Mouse (Mus musculus) gastrocnemius, postnatal 14 days (tissue): Measurements from ENCODE around the gene Slc30a9. TPM values are rescaled to one million over a fixed set of nuclear protein-coding genes. Genes with fewer than 3 reads are reported as not detected.
A peak's percentile ranks its signal among the peaks of the same experiment; 100 is the strongest.

Source experiments
- DNase-seq: peaks from one replicate; pipeline ENCODE4 v3.0.0; 2021; ENCODE audit warnings: mixed read lengths
- intact Hi-C: fragments of 180-260 bp; cut with DNase I; formaldehyde crosslinking; loops from one replicate; pipeline ENCODE4 v1.15.1; 2025; ENCODE audit warnings: low total_unique reads
- long read RNA-seq, 2 experiments: library from polyadenylated mRNA; stranded (forward); transcript quantifications; one replicate each; pipeline ENCODE4 v2.0.0; 2021
- total RNA-seq, 2 experiments: library from RNA; stranded (reverse); gene quantifications; 2 replicates each; pipeline ENCODE4 v1.2.3; 2021

Slc30a9 gene
- total RNA-seq = 10 to 100 TPM; 85.7 to 90.8 TPM
- long read RNA-seq, experiment 1, full-length matches to known transcripts = 118 of 135 reads
- long read RNA-seq, experiment 1, partial matches to known transcripts = 7 of 135 reads
- long read RNA-seq, experiment 1, other reads (novel, unspliced or antisense) = 10 of 135 reads
- long read RNA-seq, experiment 2, full-length matches to known transcripts = 116 of 133 reads
- long read RNA-seq, experiment 2, partial matches to known transcripts = 6 of 133 reads
- long read RNA-seq, experiment 2, other reads (novel, unspliced or antisense) = 11 of 133 reads

- intact Hi-C loops = no loop called here
- peak; percentile 93 for DNase-seq
These were observed at the start of gene Slc30a9 for GRCm38 (mm10) chr5:67306698-67307521. Slc30a9 (plus strand) TSS chr5:67306955.

DNA sequence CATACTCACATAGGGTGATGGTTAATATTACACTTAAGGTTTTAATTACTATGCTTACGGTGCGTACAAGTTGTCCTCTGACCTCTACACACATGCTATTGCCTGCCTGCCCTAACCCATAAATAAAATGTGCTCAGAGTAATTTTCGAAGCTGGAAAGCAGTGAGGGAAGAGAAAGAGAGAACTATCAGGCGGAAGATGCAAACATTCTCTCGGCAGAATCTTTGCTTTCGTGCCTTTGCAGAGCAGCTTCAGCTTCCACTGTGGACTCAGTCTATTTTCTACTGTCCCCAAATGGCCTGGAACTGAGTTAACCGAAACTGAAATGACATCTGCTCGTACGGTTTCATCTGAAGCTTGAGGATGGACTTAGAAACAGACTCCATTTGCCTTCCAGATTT lies 48.3 kb upstream of the Slc30a9 start:
- intact Hi-C loops = no loop called here

DNA sequence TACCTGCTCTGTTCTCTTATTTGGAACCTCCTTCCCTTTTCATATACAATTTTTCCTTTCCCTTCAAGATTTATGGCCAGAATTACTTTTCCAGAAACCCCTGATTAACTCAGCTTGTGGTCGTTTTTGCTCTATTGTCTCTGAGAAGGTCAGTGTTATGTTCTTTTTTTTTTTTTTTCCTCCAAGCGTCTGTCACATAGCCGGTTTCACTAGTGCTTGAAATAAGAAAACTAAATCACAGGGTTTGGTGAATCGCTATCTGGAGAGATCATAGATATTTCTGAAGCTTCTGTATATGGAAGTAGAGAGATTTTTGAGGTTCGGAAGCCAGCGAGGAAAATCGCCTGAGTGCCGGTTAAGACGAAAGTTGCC lies 46.6 kb upstream of the Slc30a9 start:
- intact Hi-C loops = no loop called here
- DNase-seq = no peak

More for the DNA sequence above, 48.3 kb upstream of the Slc30a9 start:
- DNase-seq = no peak

GRCm38 (mm10) chr5:67260531-67261371 lies 46.0 kb upstream of the Slc30a9 start, which contains the start of gene Tmem33:
Tmem33 (plus strand) TSS chr5:67260565.
- intact Hi-C loops = no loop called here
- DNase-seq = peak; percentile 91

DNA sequence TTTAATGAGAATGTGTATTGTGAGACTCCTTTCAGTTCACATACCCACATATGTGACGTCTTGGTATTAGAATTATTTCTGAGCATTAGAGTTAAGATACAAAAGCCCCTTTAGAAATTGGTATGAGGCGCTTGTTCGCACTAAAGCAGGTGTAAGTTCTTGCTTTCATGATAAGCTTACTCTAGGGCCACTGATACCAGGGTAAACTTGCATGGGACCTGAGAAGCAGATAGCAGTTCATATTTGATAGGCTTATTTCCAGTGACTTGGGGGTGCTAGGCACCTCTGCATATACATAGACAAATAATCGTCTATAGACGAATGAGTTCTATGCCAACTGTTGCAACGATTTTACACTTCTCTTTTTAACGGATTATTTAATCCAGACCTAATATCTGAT lies 43.8 kb upstream of the Slc30a9 start:
- intact Hi-C loops = no loop called here
- no peak for DNase-seq

DNA sequence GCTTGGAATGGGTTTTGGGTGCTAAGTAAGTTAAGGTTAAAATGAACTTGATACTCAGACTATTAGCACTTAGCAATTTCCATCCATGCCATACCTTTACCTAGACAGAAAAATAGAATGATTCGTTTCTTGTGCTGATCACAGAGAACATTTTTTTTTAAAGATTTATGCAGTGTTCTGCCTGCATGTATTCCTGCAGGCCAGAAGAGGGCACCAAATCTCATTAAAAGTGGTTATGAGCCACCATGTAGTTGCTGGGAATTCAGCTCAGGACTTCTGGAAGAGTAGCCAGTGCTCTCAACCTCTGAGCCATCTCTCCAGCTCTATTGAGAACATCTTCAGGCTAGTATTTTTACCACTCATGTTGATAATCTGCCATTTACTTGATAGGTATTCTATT lies 40.6 kb upstream of the Slc30a9 start:
- DNase-seq = no peak

DNA sequence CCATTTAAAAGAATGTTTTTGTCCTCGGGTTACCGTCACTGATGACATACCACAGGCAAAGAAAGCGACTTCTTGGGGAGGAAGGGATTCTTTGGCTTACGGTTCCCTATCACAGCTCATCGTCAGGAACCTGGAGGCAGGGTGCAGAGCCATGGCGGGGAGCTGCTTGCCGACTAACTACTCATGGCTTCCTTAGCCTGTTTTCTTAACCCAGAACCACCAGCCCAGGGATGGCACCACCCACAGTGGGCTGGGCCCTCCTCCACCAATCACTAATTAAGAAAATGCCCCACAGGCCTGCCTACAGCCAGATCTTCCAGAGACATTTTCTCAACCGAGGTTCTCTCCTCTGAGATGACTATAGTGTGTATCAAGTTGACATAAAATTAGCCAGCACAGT lies 37.4 kb upstream of the Slc30a9 start:
- no peak for DNase-seq
- intact Hi-C loops = no loop called here

More for the DNA sequence above, 40.6 kb upstream of the Slc30a9 start:
- intact Hi-C loops = no loop called here

DNA sequence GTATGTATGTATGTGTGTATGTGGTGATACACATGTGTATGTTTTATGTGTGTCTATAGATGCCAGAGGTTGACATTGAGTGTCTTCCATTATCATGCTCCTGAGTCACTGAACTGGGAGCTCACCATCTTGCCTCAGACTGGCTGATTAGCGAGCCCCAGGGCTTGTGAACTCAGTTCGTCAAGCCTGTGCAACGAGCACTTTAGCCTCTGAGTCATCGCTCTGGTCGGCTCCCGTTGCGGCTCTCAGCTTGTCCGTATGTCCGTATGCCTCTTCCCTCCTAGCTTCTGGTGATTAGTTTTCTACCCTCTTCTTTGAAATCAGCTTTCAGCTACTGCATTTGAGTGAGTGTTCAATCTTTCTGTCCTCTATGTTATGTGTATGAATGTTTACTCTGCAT lies 27.3 kb upstream of the Slc30a9 start:
- intact Hi-C loops = no loop called here
- DNase-seq = no peak

DNA sequence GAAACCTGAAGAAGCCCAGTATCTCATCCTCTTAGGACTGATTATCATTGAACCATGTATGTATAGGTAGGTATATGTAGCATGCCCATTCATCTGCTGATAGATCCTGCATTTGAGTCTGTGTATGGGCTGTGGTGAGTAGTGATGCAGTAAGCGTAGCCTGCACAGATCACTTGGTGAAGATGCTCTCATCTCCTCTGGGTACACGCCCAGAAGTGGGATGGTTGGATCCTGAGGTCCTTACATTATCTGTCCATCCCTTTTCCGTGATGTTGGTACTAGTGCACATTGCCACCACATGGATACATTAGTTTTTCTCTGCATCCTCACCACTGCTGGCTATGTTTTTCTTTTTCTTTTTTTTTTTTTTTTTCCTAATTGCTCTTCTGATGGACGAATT lies 26.9 kb upstream of the Slc30a9 start:
- intact Hi-C loops = no loop called here
- no peak for DNase-seq

- intact Hi-C loops = no loop called here
- no peak for DNase-seq
These were observed 26.4 kb upstream of the Slc30a9 start for GRCm38 (mm10) chr5:67280400-67280799.

DNA sequence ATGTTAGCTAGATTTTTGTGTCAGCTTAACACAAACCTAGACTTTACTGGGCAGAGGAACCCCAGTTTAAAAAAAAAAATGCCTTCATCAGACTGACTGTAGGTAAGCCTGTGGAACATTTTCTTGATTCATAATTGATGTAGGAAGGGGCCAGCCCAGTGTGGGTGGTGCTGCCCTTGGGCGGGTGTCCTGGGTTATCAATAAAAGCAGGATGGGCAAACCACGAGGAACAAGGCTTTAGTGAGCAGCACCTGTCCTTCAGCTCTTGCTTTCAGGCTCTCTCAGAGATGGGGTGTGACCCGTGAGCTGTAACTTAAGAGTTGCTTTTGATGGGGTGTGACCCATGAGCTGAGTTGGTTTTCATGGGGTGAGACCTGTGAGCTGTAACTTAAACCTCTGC lies 11.7 kb upstream of the Slc30a9 start:
- intact Hi-C loops = no loop called here
- DNase-seq = no peak

DNA sequence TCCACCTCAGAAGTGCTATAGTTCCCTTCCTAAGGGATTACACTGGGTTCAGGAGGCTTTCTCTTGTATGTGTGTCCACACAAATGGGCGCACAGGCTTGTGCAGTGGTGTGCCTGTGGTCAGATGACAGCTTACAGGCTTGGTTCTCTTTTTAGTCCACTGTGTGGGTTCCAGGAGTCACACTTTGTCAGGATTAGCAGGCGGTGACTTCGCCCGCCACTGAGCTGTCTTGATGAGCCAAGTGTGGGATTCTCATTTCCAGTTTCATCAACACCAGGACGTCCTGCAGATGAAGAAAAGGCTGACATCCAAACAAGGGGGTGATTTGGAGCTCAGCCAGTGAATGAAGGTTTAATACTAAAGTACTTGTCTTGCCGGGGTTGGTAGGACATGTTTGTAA lies 11.1 kb upstream of the Slc30a9 start:
- intact Hi-C loops = no loop called here
- DNase-seq = no peak

GRCm38 (mm10) chr5:67296171-67296570 lies 10.6 kb upstream of the Slc30a9 start:
- intact Hi-C loops = no loop called here
- DNase-seq = no peak

DNA sequence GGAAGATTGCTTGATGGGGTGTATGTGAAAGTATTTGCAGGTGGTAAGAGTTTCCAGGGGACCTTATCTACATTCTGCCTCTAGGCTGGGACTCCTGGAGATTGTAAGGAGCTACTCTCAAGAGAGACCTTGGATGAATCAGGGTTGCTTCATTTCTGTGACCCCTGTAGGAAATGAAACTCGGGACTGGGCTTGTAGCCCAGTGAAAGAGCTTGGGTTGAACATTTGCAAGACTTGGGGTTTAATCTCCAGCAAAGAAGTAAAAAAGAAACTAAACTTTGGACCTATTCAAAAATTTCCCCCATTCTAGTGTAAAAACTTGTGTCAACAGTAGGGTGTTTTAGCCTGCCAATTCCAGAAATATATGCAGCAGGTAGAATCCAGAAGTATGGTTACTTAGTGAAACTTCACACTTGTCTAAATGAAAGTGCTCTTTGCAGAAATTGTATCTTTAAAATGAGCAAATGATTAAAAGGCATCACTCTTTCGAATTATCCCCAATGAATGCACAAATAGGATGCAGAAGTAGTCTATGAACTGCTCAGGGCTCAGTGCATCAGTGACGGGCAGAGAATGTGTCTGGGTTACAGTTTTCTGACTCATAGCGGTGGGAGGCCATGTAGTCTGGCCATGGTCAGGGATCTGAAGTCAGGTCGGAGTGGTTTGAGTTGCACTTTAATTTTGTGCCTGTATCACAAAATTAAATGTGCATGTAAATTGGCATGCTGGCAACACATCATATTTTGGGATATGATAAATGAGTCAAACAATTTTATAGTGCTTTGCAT lies 9.5 kb upstream of the Slc30a9 start:
- intact Hi-C loops = no loop called here
- DNase-seq = no peak

- intact Hi-C loops = no loop called here
- no peak for DNase-seq
These were observed 6.8 kb upstream of the Slc30a9 start for GRCm38 (mm10) chr5:67299847-67300412.

DNA sequence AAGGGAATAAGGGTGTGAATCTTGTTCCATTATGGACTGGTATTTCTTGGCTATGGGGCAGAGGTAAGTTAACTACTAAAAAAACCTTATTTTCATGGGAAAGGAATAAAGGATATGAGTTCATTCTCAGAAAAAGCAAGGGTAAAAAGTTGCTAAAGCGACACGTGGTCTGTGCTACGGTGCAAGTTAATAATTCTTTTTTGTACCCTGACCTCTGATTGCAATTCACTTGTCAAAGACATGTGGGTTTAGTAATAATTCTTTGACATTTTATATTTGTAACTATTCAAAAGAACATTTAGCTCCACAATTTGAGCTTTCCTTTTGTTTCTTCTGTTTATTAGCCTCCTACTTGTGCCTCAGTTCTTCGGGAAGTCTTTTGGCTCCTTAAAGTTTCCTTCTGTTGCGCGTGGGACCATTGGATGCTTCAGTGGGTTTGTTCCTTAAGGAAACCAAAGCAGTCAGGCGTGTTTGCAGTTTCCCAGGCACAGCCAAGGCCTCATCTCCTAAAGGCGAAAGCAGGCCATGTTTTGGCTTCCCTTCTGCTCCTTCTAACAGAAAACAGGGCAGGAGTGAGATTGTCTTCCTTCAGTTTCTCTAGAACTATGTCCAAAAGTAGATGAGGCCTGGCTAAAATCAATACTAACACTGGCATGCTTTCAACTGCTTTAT lies 5.7 kb upstream of the Slc30a9 start:
- intact Hi-C loops = no loop called here
- no peak for DNase-seq

DNA sequence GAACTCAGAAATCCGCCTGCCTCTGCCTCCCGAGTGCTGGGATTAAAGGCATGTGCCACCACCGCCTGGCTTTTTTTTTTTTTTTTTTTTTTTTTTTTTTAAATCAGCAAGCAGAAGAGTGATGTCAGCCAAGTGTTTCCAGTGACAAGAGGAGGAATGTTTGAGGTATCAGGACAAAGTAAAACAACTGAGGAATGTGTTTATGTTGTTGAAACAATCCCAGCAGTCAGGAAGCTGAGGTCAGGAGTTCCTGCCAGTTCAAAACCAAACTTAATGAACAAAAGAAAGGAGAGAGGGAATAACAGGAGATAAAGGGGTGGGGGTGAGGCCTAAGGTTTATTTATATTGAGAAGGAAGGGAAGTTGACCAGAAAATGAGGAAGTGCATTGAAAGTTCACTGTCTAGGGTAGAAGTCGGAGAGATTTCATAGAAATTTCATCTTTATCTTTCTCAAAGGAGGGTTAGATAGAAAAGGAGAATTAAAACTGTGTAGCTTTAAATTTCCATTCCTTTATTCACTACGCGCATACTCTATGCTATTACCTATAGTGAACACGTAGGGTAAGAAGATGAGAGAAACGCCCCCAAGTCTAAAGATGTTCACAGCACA lies 4.9 kb upstream of the Slc30a9 start:
- no peak for DNase-seq
- intact Hi-C loops = no loop called here

DNA sequence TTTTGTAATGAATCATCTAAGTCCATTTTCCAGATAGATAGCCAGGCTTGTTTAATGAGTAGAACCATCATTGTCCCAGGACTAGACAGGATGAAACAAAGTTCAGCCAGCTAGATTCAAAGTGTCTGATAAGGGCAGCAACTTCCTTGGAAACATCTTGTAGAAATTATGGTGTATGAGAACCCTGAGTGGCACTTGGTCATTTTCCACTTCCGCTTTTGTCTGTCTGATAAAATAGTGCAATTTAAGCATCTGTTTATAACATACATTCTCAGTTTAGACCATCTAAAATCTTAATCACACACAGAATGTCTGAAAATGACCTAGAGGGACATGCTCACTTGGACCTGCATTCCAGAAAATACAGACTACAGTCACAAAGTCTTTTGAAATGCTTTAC lies 2.9 kb upstream of the Slc30a9 start:
- intact Hi-C loops = no loop called here
- no peak for DNase-seq
